Mouse (Mus musculus) testis, adult 2 months (tissue): ENCODE measurements around the gene Timp1.

Experiments used
- CTCF ChIP-seq: fragments of 200-500 bp; IDR thresholded peaks from 2 replicates; pipeline ENCODE4 v1.5.1; 2012; ENCODE audit warnings: low read depth, mild to moderate bottlenecking, inconsistent platforms, low read length, moderate library complexity; ENCODE audit not compliant: control insufficient read depth, insufficient read depth, insufficient replicate concordance
- POLR2A ChIP-seq: fragments of 200-500 bp; IDR thresholded peaks from 2 replicates; pipeline ENCODE4 v1.6.1; 2012; ENCODE audit warnings: low read depth, mild to moderate bottlenecking, inconsistent platforms, low read length, moderate library complexity; ENCODE audit not compliant: control insufficient read depth

DNA sequence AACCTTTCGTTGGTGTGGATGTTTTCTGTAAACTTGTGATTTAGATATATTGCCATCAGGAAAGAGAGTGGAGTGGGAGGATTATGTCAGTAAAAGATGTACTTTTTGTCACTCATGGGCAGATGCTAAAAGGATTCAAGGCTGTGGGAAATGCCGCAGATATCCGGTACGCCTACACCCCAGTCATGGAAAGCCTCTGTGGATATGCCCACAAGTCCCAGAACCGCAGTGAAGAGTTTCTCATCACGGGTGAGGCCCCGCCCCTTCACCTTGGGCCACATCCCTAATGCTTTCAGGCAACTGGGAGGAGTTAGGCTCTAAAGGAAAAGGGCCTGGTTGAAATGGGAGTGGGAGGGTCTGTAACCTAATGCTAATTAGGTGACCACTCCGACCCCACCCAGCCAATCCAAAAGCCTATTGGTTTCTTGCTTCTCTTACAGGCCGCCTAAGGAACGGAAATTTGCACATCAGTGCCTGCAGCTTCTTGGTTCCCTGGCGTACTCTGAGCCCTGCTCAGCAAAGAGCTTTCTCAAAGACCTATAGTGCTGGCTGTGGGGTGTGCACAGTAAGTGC is 3.0 kb downstream of the Timp1 start:
- TF ChIP-seq CTCF (no peak), POLR2A (no peak)
